Mouse (Mus musculus) heart, embryonic 13.5 days (tissue): ENCODE results near the gene Daam2. TPM values are rescaled to one million over a fixed set of nuclear protein-coding genes. Genes with fewer than 3 reads are reported as not detected.

Source experiments
- ATAC-seq: fragments of 200-750 bp; cut with Nextera tagmentation; 2 replicates; pipeline ENCODE4 v1.8.0; 2017; ENCODE audit warnings: moderate TSS enrichment; ENCODE audit not compliant: insufficient number of reproducible peaks, low FRiP score, low TSS enrichment; ENCODE audit errors: extremely low read depth
- H3K27ac ChIP-seq: fragments of 300-500 bp; sonication (generic); replicated peaks from 2 replicates; pipeline ENCODE4 v1.5.1; 2015; ENCODE audit warnings: moderate library complexity, mild to moderate bottlenecking, inconsistent platforms
- H3K27me3 ChIP-seq: fragments of 300-500 bp; sonication (generic); replicated peaks from 2 replicates; pipeline ENCODE4 v1.6.1; 2015; ENCODE audit warnings: mild to moderate bottlenecking, inconsistent platforms
- H3K36me3 ChIP-seq: fragments of 300-500 bp; sonication (generic); 2 replicates; pipeline ENCODE4 v1.6.1; 2015; ENCODE audit warnings: mild to moderate bottlenecking, inconsistent platforms
- H3K4me1 ChIP-seq: fragments of 300-500 bp; sonication (generic); 2 replicates; pipeline ENCODE4 v1.6.1; 2015; ENCODE audit warnings: inconsistent platforms
- H3K4me2 ChIP-seq: fragments of 300-500 bp; sonication (generic); 2 replicates; pipeline ENCODE4 v1.6.1; 2015; ENCODE audit warnings: inconsistent platforms, mild to moderate bottlenecking, moderate library complexity
- H3K4me3 ChIP-seq: fragments of 300-500 bp; sonication (generic); 2 replicates; pipeline ENCODE4 v1.5.1; 2015; ENCODE audit warnings: moderate library complexity, mild to moderate bottlenecking, inconsistent platforms
- H3K9ac ChIP-seq: fragments of 300-500 bp; sonication (generic); 2 replicates; pipeline ENCODE4 v1.6.1; 2015; ENCODE audit warnings: inconsistent platforms, mild to moderate bottlenecking, moderate library complexity
- H3K9me3 ChIP-seq: fragments of 300-500 bp; sonication (generic); 2 replicates; pipeline ENCODE4 v1.6.1; 2016; ENCODE audit warnings: inconsistent platforms
- WGBS: fragments of 180-500 bp; shearing (Covaris S2); methylation state at CpG from one replicate; pipeline ENCODE4 v1.1.7; 2015; ENCODE audit warnings: mixed read lengths; 5-methylcytosine and 5-hydroxymethylcytosine counted together
- polyA plus RNA-seq: library from polyadenylated mRNA; unstranded; fragments of >200 nt; fragmentation: Nextera tagmentation; extraction: Ambion mirVana; gene quantifications from 2 replicates; pipeline ENCODE4 v1.2.1, GENCODE M21; 2015

Daam2 gene
- 4.4 and 4.6 TPM in 2 replicates for polyA plus RNA-seq

DNA sequence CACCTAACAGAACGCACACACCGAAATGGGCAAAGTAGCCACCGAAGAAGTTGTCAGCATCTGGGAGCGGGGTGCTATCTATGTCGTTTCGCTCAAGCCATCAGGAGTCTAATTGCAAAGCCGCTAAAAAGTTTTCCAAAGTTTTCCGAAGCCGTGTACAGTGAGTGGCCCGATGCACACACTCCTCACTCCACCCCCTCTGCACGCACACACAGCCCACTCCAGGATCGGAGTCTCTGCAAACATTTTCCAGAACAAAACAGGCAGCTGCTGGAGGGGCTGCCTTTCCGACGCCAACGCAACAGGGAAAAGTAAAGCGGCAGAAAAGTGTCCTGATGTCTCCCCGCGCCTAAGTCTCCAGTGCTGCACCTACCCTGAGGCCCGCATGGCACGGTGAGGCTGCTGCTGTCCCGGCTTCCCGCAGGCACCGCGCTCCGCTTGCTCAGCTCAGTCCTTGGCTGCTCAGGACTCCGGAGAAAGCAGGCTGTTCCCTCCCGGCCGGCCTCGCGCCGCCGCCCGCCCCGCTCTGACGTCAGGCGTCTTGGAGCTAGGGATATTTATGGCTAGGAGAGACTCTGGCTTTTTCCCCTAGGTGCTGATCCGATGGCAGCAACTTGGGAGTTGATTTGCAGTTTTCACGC is at the start of gene Daam2:
Daam2 (minus strand) TSS at position 514 of the 641 bp plus-strand sequence.
- ATAC-seq = peak; percentile 64; the same call in 1 of the 2 replicates
- Histone ChIP-seq H3K4me1 (peaks cover 26% of the 10 kb centered on the region), H3K36me3 (no peaks in the 10 kb centered on the region), H3K27me3 (peaks cover 17% of the 10 kb centered on the region), H3K9ac (peak within 1 kb of the TSS; percentile 89), H3K27ac (peak within 1 kb of the TSS; percentile 93), H3K9me3 (no peaks in the 10 kb centered on the region), H3K4me3 (peak within 1 kb of the TSS; percentile 70), H3K4me2 (peak within 1 kb of the TSS; percentile 86)
- WGBS = 2% methylated on average over 38 of the region's 38 CpGs

DNA sequence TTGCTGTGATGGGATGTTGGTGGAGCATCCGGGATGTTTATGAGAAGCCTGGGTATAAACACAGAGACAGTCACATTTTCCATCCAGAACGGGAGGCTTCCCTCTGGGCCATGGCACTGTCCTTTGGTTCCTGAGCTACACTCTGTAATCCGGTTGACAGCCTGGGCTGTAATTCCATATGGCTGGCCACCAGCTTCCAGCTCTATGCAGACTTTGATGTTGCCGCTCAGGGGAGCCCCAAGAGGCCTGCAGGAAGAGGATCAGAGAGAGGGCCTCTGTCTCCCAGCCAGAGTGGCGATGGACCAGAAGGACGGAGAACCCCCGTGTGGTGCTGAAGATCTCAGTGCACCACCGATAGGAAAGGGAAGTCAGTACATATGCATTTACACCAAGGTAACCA is 46.2 kb upstream of the Daam2 start:
- H3K36me3 ChIP-seq = no peaks in the 10 kb centered on the region
- no peak overlapping the region for H3K4me2 ChIP-seq
- H3K9ac ChIP-seq = no peak overlapping the region
- no peaks in the 10 kb centered on the region for H3K27me3 ChIP-seq
- peaks cover 6% of the 10 kb centered on the region for H3K4me1 ChIP-seq
- H3K27ac ChIP-seq = no peak overlapping the region
- WGBS = 40% methylated on average over 8 of the region's 8 CpGs
- peaks cover 6% of the 10 kb centered on the region; the same call in 1 of the 2 replicates for H3K9me3 ChIP-seq
- no peak overlapping the region for H3K4me3 ChIP-seq
- no peak for ATAC-seq

DNA sequence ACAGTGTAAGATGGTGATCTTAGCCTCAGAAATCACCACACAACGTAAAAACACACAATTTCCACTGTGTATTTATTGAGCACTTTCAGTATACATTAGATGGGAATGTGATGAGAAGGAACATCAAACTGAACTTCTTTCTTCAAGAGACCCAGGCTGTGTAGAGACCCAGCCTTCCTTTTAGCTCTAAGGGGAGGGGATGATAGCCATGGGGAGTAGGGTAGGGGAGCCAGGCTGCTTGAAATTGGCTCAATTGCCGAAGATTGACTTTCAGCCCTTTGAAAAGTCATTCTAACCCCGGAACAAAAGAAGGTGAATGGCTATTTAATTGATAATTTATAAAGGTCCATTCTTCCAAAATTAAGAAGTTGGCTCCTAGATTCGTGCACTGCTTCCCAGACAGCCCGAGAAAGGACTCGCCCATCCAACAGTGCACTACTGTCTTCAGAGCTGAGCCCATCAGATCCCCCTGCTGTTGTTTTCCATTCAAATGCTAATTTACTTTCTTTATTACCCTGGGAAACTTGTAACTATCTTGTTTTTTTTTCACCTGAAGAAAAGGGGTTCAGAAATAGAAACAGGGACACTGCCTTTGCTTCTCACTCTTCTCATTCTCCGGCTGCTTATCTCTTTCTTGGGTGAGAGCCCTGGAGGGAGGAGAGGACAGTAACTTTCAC is 43.3 kb upstream of the Daam2 start:
- peaks cover 13% of the 10 kb centered on the region; the same call in 1 of the 2 replicates for H3K9me3 ChIP-seq
- H3K4me3 ChIP-seq = no peak overlapping the region
- H3K36me3 ChIP-seq = no peaks in the 10 kb centered on the region
- no peak overlapping the region for H3K27ac ChIP-seq
- H3K4me1 ChIP-seq = no peaks in the 10 kb centered on the region
- H3K4me2 ChIP-seq = no peak overlapping the region
- ATAC-seq = no peak
- no peaks in the 10 kb centered on the region for H3K27me3 ChIP-seq
- H3K9ac ChIP-seq = no peak overlapping the region
- 55% methylated on average over 7 of the region's 7 CpGs for WGBS

DNA sequence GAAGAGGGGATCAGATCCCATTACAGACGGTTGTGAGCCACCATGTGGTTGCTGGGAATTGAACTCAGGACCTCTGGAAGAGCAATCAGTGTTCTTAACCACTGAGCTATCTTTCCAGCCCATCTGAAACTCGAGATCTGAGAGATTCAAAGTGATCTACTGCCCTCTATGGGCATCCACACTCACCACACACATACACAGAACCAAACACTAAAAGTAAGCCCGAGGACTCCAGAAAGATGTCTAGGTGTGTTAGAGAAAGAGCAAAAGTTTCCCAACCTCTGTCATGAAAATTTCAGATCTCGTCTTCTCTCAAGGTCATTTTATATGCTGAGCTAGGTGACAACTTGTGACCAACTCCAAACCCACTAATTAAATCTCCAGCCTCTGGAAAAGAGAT is 41.3 kb upstream of the Daam2 start:
- H3K4me1 ChIP-seq = no peaks in the 10 kb centered on the region
- ATAC-seq = no peak
- H3K4me3 ChIP-seq = no peak overlapping the region
- H3K4me2 ChIP-seq = no peak overlapping the region
- H3K27me3 ChIP-seq = no peaks in the 10 kb centered on the region
- H3K36me3 ChIP-seq = no peaks in the 10 kb centered on the region
- WGBS = 69% methylated on average over 4 of the region's 4 CpGs
- H3K9me3 ChIP-seq = peaks cover 13% of the 10 kb centered on the region; the same call in 1 of the 2 replicates
- no peak overlapping the region for H3K9ac ChIP-seq
- no peak overlapping the region for H3K27ac ChIP-seq

DNA sequence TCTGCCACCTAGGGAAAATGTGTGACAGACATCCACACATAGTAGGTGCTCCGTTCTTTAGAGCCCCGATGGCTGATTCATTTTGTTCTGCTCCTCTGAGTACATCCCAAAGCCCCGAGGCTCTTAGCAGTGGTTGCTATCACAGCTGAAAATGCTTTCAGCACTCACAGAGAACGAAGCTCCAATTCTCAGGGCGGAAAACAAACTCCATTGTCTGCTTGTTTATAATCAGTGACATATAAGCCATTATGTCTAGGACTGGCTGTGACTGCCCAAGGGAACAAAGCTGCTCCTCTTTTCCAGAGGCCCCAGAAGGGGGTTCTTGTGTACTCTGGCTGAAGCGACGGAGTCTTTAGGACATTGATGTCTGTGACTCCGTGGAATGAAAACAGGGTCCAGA is 25.9 kb upstream of the Daam2 start:
- Histone ChIP-seq H3K27me3 (no peaks in the 10 kb centered on the region), H3K4me3 (no peak overlapping the region), H3K9me3 (no peaks in the 10 kb centered on the region), H3K4me1 (no peaks in the 10 kb centered on the region), H3K4me2 (no peak overlapping the region), H3K36me3 (no peaks in the 10 kb centered on the region), H3K27ac (no peak overlapping the region), H3K9ac (no peak overlapping the region)
- ATAC-seq = no peak
- WGBS = 55% methylated on average over 8 of the region's 8 CpGs

DNA sequence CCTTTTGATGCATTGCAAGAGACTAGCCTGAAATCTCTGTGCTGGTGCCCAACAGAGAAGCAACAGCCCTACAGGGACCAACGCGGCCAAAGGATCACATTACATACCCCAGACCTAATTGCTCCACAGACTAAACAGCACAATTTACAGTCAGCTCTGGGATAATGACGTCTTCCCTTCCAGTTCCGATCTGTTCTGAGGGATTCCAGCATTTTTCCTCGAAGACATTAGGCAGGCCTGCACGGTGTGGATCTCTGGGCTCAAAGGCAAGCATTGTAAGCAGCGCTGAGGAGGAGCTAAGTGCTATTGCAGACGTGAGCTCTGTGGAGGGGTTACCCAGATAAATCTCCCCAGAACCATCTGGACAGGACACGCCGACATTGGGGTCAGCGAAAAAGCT is 18.3 kb upstream of the Daam2 start:
- Histone ChIP-seq H3K27ac (no peak overlapping the region), H3K4me1 (no peaks in the 10 kb centered on the region), H3K4me2 (no peak overlapping the region), H3K4me3 (no peak overlapping the region), H3K36me3 (no peaks in the 10 kb centered on the region), H3K9me3 (no peaks in the 10 kb centered on the region), H3K9ac (no peak overlapping the region), H3K27me3 (no peaks in the 10 kb centered on the region)
- WGBS = 52% methylated on average over 11 of the region's 11 CpGs
- ATAC-seq = no peak

DNA sequence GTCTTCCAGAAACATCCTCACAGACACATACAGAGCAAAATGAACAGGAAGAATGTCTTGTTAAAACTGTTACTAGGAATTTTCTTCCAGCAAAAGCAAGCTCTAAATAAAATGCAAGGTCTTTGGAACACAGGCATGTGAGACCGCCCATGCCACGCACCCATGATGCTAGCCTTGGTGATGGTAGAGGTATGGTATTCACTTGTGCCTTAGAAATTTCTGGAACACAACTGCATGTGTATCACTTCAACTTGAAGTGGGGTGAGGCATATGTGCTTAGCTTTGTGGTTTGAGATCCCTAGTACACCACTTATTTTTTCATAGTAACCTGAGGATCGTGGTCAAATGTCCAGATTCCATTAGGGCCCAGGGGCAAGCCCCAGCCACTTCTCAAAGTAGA is 13.2 kb upstream of the Daam2 start:
- H3K36me3 ChIP-seq = no peaks in the 10 kb centered on the region
- no peaks in the 10 kb centered on the region for H3K9me3 ChIP-seq
- no peak overlapping the region for H3K4me3 ChIP-seq
- H3K4me2 ChIP-seq = no peak overlapping the region
- no peaks in the 10 kb centered on the region for H3K4me1 ChIP-seq
- no peak for ATAC-seq
- H3K27me3 ChIP-seq = no peaks in the 10 kb centered on the region
- no peak overlapping the region for H3K27ac ChIP-seq
- 90% methylated on average over 3 of the region's 3 CpGs for WGBS
- no peak overlapping the region for H3K9ac ChIP-seq

DNA sequence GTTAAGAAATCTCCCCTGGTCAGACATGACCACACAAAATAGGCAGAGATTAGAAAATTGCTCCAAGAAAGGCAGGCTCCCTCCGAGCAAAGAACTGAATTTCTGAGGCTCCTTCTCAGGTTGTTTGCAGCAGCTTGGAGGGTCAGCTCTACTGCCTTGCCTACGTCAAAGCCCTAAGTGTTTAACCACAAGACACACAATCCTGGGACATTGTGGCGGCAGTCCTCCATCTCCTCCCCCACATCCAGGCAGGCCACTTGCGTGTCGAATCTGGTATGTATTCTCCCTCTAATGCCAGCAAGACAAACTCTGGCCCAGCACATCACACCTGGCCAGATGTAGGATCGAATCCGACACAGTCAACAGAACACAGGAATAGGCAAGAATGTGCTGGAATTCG is 4.6 kb upstream of the Daam2 start:
- Histone ChIP-seq H3K9me3 (peaks cover 6% of the 10 kb centered on the region; the same call in 1 of the 2 replicates), H3K4me2 (no peak overlapping the region), H3K36me3 (no peaks in the 10 kb centered on the region), H3K27ac (no peak overlapping the region), H3K4me3 (no peak overlapping the region), H3K4me1 (peaks cover 7% of the 10 kb centered on the region), H3K27me3 (peaks cover 14% of the 10 kb centered on the region), H3K9ac (no peak overlapping the region)
- WGBS = 70% methylated on average over 8 of the region's 8 CpGs
- ATAC-seq = no peak

DNA sequence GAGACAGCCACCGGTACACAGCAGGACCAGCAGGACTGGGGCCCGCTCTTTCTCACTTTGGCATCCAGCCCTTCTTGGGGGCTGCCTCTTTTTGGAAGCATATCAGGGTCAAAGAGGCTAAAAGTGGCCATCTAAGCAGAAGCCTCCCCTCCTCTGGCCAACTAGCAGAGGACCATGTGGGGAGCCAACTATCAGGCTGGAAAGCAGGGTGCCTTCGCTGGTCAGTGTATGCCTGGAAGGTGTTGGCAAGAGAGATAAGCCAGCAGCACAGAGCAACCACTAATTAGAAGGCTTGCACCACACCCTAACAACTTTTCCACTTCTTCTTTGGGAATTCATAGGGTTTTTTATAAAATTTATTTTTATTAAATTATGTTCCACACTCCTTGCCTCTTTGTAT is 346 bp upstream of the Daam2 start:
- H3K4me3 ChIP-seq = peak overlapping the region; percentile 70
- H3K36me3 ChIP-seq = no peaks in the 10 kb centered on the region
- H3K27ac ChIP-seq = peak overlapping the region; percentile 93
- no peaks in the 10 kb centered on the region for H3K9me3 ChIP-seq
- H3K4me2 ChIP-seq = peak overlapping the region; percentile 86
- WGBS = 2% methylated on average over 3 of the region's 3 CpGs
- H3K9ac ChIP-seq = peak overlapping the region; percentile 89
- H3K4me1 ChIP-seq = peaks cover 26% of the 10 kb centered on the region
- no peak for ATAC-seq
- H3K27me3 ChIP-seq = peaks cover 17% of the 10 kb centered on the region

DNA sequence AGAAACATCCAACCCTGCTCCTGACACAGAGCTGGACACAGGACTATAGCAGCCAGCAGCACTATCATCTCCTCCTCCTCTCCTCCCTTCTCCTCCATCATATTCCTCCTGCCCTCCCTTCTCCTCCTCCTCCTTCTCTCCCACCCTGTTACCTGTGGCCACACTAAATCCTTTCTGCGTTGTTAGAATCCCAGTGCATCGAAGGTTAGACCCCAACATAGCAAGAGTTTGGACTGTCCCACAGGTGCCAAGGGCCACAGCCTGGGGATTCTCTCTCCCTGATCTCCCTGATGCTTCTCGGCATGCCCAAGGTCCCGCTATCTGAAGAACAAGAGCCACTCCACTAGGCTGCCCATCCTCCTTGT is 745 bp downstream of the Daam2 start:
- ATAC-seq = no peak
- H3K9me3 ChIP-seq = no peaks in the 10 kb centered on the region
- H3K27me3 ChIP-seq = peaks cover 17% of the 10 kb centered on the region
- peak overlapping the region; percentile 70 for H3K4me3 ChIP-seq
- H3K4me1 ChIP-seq = peaks cover 26% of the 10 kb centered on the region
- H3K36me3 ChIP-seq = no peaks in the 10 kb centered on the region
- peak overlapping the region; percentile 86 for H3K4me2 ChIP-seq
- WGBS = 20% methylated on average over 4 of the region's 4 CpGs
- peak overlapping the region; percentile 89 for H3K9ac ChIP-seq
- peak overlapping the region; percentile 93 for H3K27ac ChIP-seq

DNA sequence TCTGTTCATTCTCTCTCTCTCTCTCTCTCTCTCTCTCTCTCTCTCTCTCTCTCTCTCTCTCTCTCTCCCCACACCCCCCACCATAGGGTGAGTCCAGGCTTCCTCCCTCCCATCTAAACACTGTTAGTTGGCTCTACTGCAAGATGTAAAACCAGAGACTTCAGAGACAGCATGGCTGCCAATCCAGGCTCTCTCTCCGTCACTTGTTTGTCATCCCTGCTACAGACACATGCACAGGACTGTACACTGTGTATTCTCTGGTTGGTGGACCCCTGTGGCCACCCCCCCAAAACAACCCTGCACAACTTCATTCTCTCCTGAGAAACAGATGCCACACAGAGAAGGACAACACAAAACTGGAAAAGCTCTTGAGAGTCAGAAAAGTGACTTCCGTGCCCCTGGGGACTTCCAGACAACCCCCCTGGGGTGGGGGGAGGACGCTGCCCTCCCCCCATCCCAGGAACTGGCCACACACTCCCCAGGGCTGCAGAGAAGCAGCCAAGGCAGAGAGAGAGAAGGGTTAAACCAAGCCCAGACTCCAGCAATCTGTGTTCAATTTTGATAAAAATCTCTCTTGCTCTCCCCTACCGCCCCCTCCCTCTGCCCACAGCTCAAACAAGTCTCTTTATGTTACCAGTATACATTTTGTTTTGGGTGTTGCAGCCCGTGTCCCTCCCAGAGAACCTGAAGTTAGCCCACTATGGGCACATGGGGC is 1.3 kb downstream of the Daam2 start:
- H3K9me3 ChIP-seq = no peaks in the 10 kb centered on the region
- H3K4me2 ChIP-seq = peak overlapping the region; percentile 86
- H3K4me3 ChIP-seq = peak overlapping the region; percentile 70
- no peaks in the 10 kb centered on the region for H3K36me3 ChIP-seq
- peak overlapping the region; percentile 93 for H3K27ac ChIP-seq
- no peak for ATAC-seq
- 15% methylated on average over 5 of the region's 5 CpGs for WGBS
- peaks cover 26% of the 10 kb centered on the region for H3K4me1 ChIP-seq
- peaks cover 17% of the 10 kb centered on the region for H3K27me3 ChIP-seq
- H3K9ac ChIP-seq = peak overlapping the region; percentile 89
